Mouse (Mus musculus) ES-Bruce4 (cell line): ENCODE measurements around the gene Hoxa9. TPM values are rescaled to one million over a fixed set of nuclear protein-coding genes. Genes with fewer than 3 reads are reported as not detected.

ENCODE experiments used
- H3K27ac ChIP-seq: 2 replicates; pipeline ENCODE4 v1.5.1; 2012; ENCODE audit warnings: low read length, inconsistent platforms; ENCODE audit not compliant: insufficient read depth
- H3K27me3 ChIP-seq: 2 replicates; pipeline ENCODE4 v1.6.1; 2012; ENCODE audit warnings: mild to moderate bottlenecking, low read length, inconsistent platforms; ENCODE audit not compliant: control insufficient read depth, poor library complexity, insufficient read depth, severe bottlenecking
- H3K36me3 ChIP-seq: 2 replicates; pipeline ENCODE4 v1.6.1; 2012; ENCODE audit warnings: inconsistent platforms, mild to moderate bottlenecking, low read length, moderate library complexity; ENCODE audit not compliant: control insufficient read depth, poor library complexity, insufficient read depth, severe bottlenecking
- H3K4me1 ChIP-seq: one replicate; pipeline ENCODE4 v1.8.1; 2011; ENCODE audit warnings: low read length; ENCODE audit not compliant: control insufficient read depth, insufficient read depth
- H3K4me3 ChIP-seq: 2 replicates; pipeline ENCODE4 v1.5.1; 2011; ENCODE audit warnings: low read depth, mild to moderate bottlenecking, low read length
- H3K9ac ChIP-seq: 2 replicates; pipeline ENCODE4 v1.6.1; 2012; ENCODE audit warnings: low read depth, mild to moderate bottlenecking, inconsistent platforms; ENCODE audit not compliant: poor library complexity, severe bottlenecking
- H3K9me3 ChIP-seq: replicated peaks from 2 replicates; pipeline ENCODE4 v1.6.1; 2012; ENCODE audit warnings: mild to moderate bottlenecking, low read length, inconsistent platforms; ENCODE audit not compliant: control insufficient read depth, poor library complexity, insufficient read depth, severe bottlenecking
- CTCF ChIP-seq: IDR thresholded peaks from one replicate; pipeline ENCODE4 v1.8.1; 2011; ENCODE audit warnings: low read depth, low read length
- EP300 ChIP-seq: IDR thresholded peaks from 2 replicates; pipeline ENCODE4 v1.6.1; 2011; ENCODE audit warnings: low read depth, low read length; ENCODE audit not compliant: insufficient read depth
- POLR2A ChIP-seq: IDR thresholded peaks from one replicate; pipeline ENCODE4 v1.8.1; 2011; ENCODE audit warnings: low read length; ENCODE audit not compliant: insufficient read depth
- polyA plus RNA-seq: library from polyadenylated mRNA; stranded (reverse); fragments of >200 nt; gene quantifications from 2 replicates; pipeline ENCODE4 v1.2.4, GENCODE M21; 2011; ENCODE audit warnings: low read depth; ENCODE audit not compliant: missing spikeins, insufficient read depth, insufficient read length

Gene Hoxa9
- polyA plus RNA-seq, 1 experiment, result not detected

DNA sequence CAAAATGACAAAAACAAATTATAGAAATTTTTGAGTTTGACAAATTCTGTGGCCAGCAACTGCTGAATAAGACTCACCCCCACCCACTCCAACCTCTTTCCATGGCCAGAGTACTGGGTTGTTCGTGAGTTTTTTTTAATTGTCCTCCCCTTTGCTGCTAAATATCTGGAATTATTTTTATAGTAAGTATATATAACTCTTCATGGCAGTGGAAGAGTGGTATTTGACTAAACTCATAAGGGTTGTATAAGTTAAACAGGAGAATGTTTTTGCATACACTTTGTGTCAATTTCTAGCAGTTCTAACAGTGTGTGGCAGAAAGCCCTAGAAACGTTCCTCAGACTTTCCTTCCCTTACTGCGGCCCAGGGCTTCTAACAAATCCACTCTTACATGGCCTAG, 36.8 kb upstream of the Hoxa9 start:
- Histone ChIP-seq H3K27me3 (peaks cover 27% of the 10 kb centered on the region), H3K9ac (no peak overlapping the region), H3K4me3 (no peak overlapping the region), H3K4me1 (no peaks in the 10 kb centered on the region), H3K36me3 (no peaks in the 10 kb centered on the region), H3K27ac (no peak overlapping the region), H3K9me3 (no peaks in the 10 kb centered on the region)
- TF ChIP-seq POLR2A, result no peak
- no peak for TF ChIP-seq EP300
- TF ChIP-seq CTCF, result no peak

DNA sequence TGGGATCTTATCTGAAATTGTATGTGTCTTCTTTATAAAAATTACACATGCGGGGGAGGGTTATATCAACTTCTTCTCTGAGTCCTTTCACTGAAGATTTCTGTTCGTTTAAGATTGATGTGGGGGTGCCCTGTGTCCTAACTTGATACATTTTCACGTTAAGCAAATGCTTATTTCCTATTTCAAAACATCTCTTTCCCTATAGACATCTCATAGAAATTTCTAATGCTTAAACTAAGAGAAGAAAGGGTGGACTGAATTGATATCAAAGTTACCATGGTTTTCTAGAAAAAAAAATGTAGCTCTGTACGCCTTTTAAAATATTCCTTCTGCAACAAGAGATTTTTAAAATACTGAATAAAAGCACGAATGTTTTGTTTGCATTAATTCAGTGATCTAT, 36.3 kb upstream of the Hoxa9 start:
- no peak overlapping the region for H3K9ac ChIP-seq
- TF ChIP-seq POLR2A, result no peak
- no peak for TF ChIP-seq EP300
- no peak for TF ChIP-seq CTCF
- peaks cover 32% of the 10 kb centered on the region for H3K27me3 ChIP-seq
- no peaks in the 10 kb centered on the region for H3K4me1 ChIP-seq
- H3K4me3 ChIP-seq, result no peak overlapping the region
- no peak overlapping the region for H3K27ac ChIP-seq
- no peaks in the 10 kb centered on the region for H3K9me3 ChIP-seq
- H3K36me3 ChIP-seq, result no peaks in the 10 kb centered on the region

DNA sequence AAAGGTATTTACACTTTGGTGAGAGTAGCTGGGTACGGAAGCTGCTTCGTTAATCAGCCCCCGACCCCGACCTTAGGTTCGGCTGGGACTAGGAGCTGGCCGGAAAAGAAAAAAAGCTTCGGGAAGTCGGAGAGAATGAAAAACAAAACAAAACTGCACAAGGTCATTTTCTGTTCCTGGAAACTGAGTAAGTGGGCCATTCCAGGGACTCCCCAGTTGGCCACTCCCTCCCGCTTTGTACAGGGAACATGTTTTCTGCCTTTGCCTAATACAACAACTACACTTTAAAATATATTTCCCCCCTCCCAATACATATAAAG, 35.7 kb upstream of the Hoxa9 start:
- Histone ChIP-seq H3K27me3 (peaks cover 35% of the 10 kb centered on the region), H3K9ac (no peak overlapping the region), H3K4me1 (no peaks in the 10 kb centered on the region), H3K36me3 (no peaks in the 10 kb centered on the region), H3K9me3 (no peaks in the 10 kb centered on the region), H3K27ac (no peak overlapping the region), H3K4me3 (no peak overlapping the region)
- TF ChIP-seq POLR2A (no peak), EP300 (no peak), CTCF (no peak)

DNA sequence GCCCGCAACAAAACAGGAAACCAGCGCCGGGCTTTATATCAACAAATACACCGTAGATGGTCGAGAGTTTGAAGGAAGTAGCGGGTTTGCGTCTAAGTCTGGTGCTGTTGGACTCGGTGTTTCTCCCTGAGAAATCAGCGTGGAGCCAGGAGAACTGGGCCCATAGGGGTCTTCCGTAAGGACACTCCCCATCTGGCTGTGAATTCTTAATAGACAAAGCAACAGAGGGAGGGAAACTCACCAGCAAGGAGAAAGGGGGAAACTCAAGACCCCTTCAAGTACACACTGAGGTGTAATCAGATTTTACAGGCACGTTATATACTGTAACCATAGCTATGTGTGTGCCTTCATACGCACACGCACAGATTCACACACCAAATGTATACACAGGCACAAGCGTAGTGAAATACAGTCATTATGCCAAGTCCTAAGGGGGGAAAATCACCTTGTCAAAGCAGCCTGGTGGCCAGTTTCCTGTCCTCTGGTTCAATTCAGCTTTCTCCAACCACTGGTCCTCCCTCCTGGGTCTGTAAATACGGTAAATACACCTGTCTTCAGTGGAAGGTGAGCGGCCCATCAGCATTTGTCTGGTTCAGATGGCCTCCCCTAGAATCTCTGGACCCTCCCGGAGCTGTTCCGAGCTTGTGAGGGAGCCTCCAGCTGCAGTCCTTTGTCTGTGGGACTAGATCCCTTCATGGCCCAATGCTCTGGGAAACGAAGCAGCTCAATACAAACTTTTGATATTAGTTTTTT, 35.2 kb upstream of the Hoxa9 start:
- no peaks in the 10 kb centered on the region for H3K4me1 ChIP-seq
- no peak overlapping the region for H3K9ac ChIP-seq
- H3K4me3 ChIP-seq, result no peak overlapping the region
- no peak overlapping the region for H3K27ac ChIP-seq
- H3K27me3 ChIP-seq, result peaks cover 38% of the 10 kb centered on the region
- H3K9me3 ChIP-seq, result no peaks in the 10 kb centered on the region
- no peaks in the 10 kb centered on the region for H3K36me3 ChIP-seq
- TF ChIP-seq POLR2A (no peak), CTCF (no peak), EP300 (no peak)

DNA sequence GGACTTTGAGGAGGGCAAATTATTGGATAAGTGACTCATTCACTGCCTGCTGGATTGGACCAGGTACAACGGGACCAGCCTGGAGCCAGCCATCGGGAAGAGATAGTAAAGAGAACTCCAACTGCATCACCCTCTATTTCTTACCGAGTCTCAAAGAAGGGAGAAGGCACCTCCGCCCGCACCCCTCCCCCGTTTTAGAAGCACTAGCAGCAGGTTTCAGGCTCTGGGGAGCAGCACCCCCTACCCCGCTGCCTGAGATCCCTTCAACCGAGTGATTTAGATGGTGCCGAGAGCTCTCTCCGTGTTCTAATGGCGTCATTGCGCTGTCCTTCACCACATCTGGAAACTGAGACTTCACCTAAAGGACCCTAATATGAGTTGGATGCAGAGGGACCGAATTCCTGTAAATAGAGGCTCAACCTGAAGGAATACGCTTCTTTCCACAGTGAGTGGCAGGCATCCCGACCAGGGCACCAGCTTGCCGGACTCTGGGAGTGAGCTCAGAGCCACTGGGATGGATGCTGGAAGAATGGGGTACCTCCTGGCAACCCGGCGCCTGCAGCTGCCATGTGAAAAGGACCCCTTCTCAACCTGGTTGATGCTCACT, 34.5 kb upstream of the Hoxa9 start:
- H3K4me3 ChIP-seq, result no peak overlapping the region
- H3K4me1 ChIP-seq, result no peaks in the 10 kb centered on the region
- peaks cover 42% of the 10 kb centered on the region for H3K27me3 ChIP-seq
- H3K9me3 ChIP-seq, result no peaks in the 10 kb centered on the region
- no peak overlapping the region for H3K9ac ChIP-seq
- no peak for TF ChIP-seq EP300
- TF ChIP-seq CTCF, result no peak
- no peak for TF ChIP-seq POLR2A
- H3K27ac ChIP-seq, result no peak overlapping the region
- H3K36me3 ChIP-seq, result no peaks in the 10 kb centered on the region

DNA sequence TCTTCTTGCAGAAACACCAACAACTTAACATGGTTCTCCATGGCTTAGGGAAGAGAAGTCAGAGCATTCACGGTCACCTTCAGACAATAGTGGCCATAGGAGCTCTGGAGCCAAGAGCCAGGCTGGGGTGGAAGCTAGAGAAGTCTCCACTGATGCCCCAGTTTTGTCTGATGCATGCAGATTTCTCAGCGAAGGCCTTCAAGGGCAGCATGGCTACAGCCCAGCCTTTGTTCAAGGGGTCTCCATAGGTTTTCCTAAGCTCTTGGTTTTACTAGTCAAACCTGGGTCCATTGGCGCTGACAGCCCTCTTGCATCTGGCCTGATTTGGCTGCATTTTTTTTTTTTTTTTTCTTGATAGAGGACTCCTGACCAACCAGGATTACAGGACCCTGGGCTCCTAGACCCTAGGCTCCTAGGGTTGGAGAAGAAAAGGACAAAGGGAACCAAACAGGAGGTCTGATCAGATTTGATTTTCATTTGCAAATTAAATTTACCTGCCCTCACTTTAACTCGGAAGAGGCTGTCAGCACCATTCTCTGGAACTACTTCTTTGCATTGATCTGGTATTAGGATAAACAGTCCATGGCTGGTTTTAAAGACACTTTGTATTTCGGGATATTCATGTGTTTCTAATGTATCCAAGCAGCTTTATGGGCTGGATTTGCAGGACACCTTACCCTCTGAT, 33.4 kb upstream of the Hoxa9 start:
- no peak overlapping the region for H3K4me3 ChIP-seq

More for the DNA sequence above, 33.4 kb upstream of the Hoxa9 start:
- Histone ChIP-seq H3K27ac (no peak overlapping the region), H3K27me3 (peaks cover 54% of the 10 kb centered on the region), H3K36me3 (no peaks in the 10 kb centered on the region), H3K9me3 (no peaks in the 10 kb centered on the region), H3K9ac (no peak overlapping the region), H3K4me1 (no peaks in the 10 kb centered on the region)
- TF ChIP-seq POLR2A (no peak), CTCF (no peak), EP300 (no peak)
